Mouse (Mus musculus): ENCODE data around the gene Plk3. TPM values are rescaled to one million over a fixed set of nuclear protein-coding genes. Genes with fewer than 3 reads are reported as not detected.

Plk3 gene
- polyA plus RNA-seq, 1 experiment, result 0.21 TPM

- TF ChIP-seq GATA1 (IDR thresholded peaks at IDR 0.05; ENCODE audit: low read length), result no peak
- Histone ChIP-seq H3K9me3 (ENCODE audit: control insufficient read depth, low read length) (no peaks in the 10 kb centered on the region), H3K27me3 (ENCODE audit: control insufficient read depth) (no peaks in the 10 kb centered on the region), H3K4me1 (ENCODE audit: control insufficient read depth) (peaks cover 52% of the 10 kb centered on the region), H3K36me3 (ENCODE audit: control insufficient read depth) (peaks cover 7% of the 10 kb centered on the region; the same call in 1 of the 2 replicates), H3K4me3 (replicated peaks) (peak overlapping the region; percentile 14)
These were observed 9.0 kb downstream of the Plk3 start for GRCm38 (mm10) chr4:117124518-117125347.

GRCm38 (mm10) chr4:117124218-117124517 is 9.6 kb downstream of the Plk3 start:
- H3K9me3 ChIP-seq (ENCODE audit: control insufficient read depth, low read length), result no peaks in the 10 kb centered on the region
- H3K4me1 ChIP-seq (ENCODE audit: control insufficient read depth), result peaks cover 54% of the 10 kb centered on the region
- no peak overlapping the region for H3K4me3 ChIP-seq (replicated peaks)
- no peaks in the 10 kb centered on the region for H3K27me3 ChIP-seq (ENCODE audit: control insufficient read depth)
- H3K36me3 ChIP-seq (ENCODE audit: control insufficient read depth), result peaks cover 7% of the 10 kb centered on the region
- TF ChIP-seq GATA1 (IDR thresholded peaks at IDR 0.05; ENCODE audit: low read length) (no peak), TAL1 (IDR thresholded peaks at IDR 0.05; ENCODE audit: low read length) (no peak)

- H3K27me3 ChIP-seq (ENCODE audit: control insufficient read depth), result no peaks in the 10 kb centered on the region
- no peak overlapping the region for H3K4me3 ChIP-seq (replicated peaks)
- H3K9me3 ChIP-seq (ENCODE audit: control insufficient read depth, low read length), result no peaks in the 10 kb centered on the region
- TF ChIP-seq TAL1 (IDR thresholded peaks at IDR 0.05; ENCODE audit: low read length) (no peak), GATA1 (IDR thresholded peaks at IDR 0.05; ENCODE audit: low read length) (no peak)
- peaks cover 3% of the 10 kb centered on the region for H3K36me3 ChIP-seq (ENCODE audit: control insufficient read depth)
- peaks cover 55% of the 10 kb centered on the region for H3K4me1 ChIP-seq (ENCODE audit: control insufficient read depth)
These were observed 10.1 kb downstream of the Plk3 start for GRCm38 (mm10) chr4:117123546-117124217.

- Histone ChIP-seq H3K4me1 (ENCODE audit: control insufficient read depth) (peaks cover 55% of the 10 kb centered on the region), H3K4me3 (replicated peaks) (no peak overlapping the region), H3K9me3 (ENCODE audit: control insufficient read depth, low read length) (no peaks in the 10 kb centered on the region), H3K36me3 (ENCODE audit: control insufficient read depth) (no peaks in the 10 kb centered on the region; the same call in 1 of the 2 replicates), H3K27me3 (ENCODE audit: control insufficient read depth) (no peaks in the 10 kb centered on the region)
- TF ChIP-seq GATA1 (IDR thresholded peaks at IDR 0.05; ENCODE audit: low read length) (no peak), TAL1 (IDR thresholded peaks at IDR 0.05; ENCODE audit: low read length) (no peak)
These were observed 11.6 kb downstream of the Plk3 start for GRCm38 (mm10) chr4:117122209-117122608.

- peak overlapping the region; percentile 82 for H3K4me3 ChIP-seq (replicated peaks)
- no peaks in the 10 kb centered on the region for H3K9me3 ChIP-seq (ENCODE audit: control insufficient read depth, low read length)
- peaks cover 46% of the 10 kb centered on the region for H3K4me1 ChIP-seq (ENCODE audit: control insufficient read depth)
- H3K36me3 ChIP-seq (ENCODE audit: control insufficient read depth), result no peaks in the 10 kb centered on the region; the same call in 1 of the 2 replicates
- no peaks in the 10 kb centered on the region for H3K27me3 ChIP-seq (ENCODE audit: control insufficient read depth)
- TF ChIP-seq GATA1 (IDR thresholded peaks at IDR 0.05; ENCODE audit: low read length) (no peak), TAL1 (IDR thresholded peaks at IDR 0.05; ENCODE audit: low read length) (no peak)
These were observed 13.0 kb downstream of the Plk3 start for GRCm38 (mm10) chr4:117120445-117121414.

- Histone ChIP-seq H3K36me3 (ENCODE audit: control insufficient read depth) (no peaks in the 10 kb centered on the region; the same call in 1 of the 2 replicates), H3K9me3 (ENCODE audit: control insufficient read depth, low read length) (no peaks in the 10 kb centered on the region), H3K4me3 (replicated peaks) (peak overlapping the region; percentile 82), H3K4me1 (ENCODE audit: control insufficient read depth) (peaks cover 39% of the 10 kb centered on the region), H3K27me3 (ENCODE audit: control insufficient read depth) (no peaks in the 10 kb centered on the region)
- TF ChIP-seq TAL1 (IDR thresholded peaks at IDR 0.05; ENCODE audit: low read length) (no peak), GATA1 (IDR thresholded peaks at IDR 0.05; ENCODE audit: low read length) (no peak)
These were observed 13.7 kb downstream of the Plk3 start for GRCm38 (mm10) chr4:117120052-117120444.

GRCm38 (mm10) chr4:117119636-117120035 is 14.1 kb downstream of the Plk3 start:
- H3K9me3 ChIP-seq (ENCODE audit: control insufficient read depth, low read length), result no peaks in the 10 kb centered on the region
- TF ChIP-seq TAL1 (IDR thresholded peaks at IDR 0.05; ENCODE audit: low read length), result no peak
- no peak for TF ChIP-seq GATA1 (IDR thresholded peaks at IDR 0.05; ENCODE audit: low read length)
- peaks cover 35% of the 10 kb centered on the region for H3K4me1 ChIP-seq (ENCODE audit: control insufficient read depth)
- H3K27me3 ChIP-seq (ENCODE audit: control insufficient read depth), result no peaks in the 10 kb centered on the region
- H3K36me3 ChIP-seq (ENCODE audit: control insufficient read depth), result no peaks in the 10 kb centered on the region; the same call in 1 of the 2 replicates
- H3K4me3 ChIP-seq (replicated peaks), result peak overlapping the region; percentile 82

GRCm38 (mm10) chr4:117117931-117118330 is 15.8 kb downstream of the Plk3 start:
- no peaks in the 10 kb centered on the region for H3K9me3 ChIP-seq (ENCODE audit: control insufficient read depth, low read length)
- peaks cover 23% of the 10 kb centered on the region for H3K4me1 ChIP-seq (ENCODE audit: control insufficient read depth)
- no peak overlapping the region for H3K4me3 ChIP-seq (replicated peaks)
- no peaks in the 10 kb centered on the region; the same call in 1 of the 2 replicates for H3K36me3 ChIP-seq (ENCODE audit: control insufficient read depth)
- no peaks in the 10 kb centered on the region for H3K27me3 ChIP-seq (ENCODE audit: control insufficient read depth)
- TF ChIP-seq TAL1 (IDR thresholded peaks at IDR 0.05; ENCODE audit: low read length), result no peak

Measured in erythroblast, embryonic 14.5 days (primary cell).